Mouse (Mus musculus) c-Kit-positive CD71-negative TER-119-negative erythroid progenitor cells, embryonic 14.5 days (primary cell): Measurements from ENCODE around the gene Znrf3.
"Not testable (repeated sequence)": the region's sequence is repeated elsewhere in the genome, so short reads cannot be mapped to it uniquely, and the experiment has no call there.

Experiments used
- DNase-seq: peaks from one replicate; pipeline ENCODE4 v3.0.0-alpha.2; 2013; ENCODE audit warnings: low read depth

Znrf3 gene

DNA sequence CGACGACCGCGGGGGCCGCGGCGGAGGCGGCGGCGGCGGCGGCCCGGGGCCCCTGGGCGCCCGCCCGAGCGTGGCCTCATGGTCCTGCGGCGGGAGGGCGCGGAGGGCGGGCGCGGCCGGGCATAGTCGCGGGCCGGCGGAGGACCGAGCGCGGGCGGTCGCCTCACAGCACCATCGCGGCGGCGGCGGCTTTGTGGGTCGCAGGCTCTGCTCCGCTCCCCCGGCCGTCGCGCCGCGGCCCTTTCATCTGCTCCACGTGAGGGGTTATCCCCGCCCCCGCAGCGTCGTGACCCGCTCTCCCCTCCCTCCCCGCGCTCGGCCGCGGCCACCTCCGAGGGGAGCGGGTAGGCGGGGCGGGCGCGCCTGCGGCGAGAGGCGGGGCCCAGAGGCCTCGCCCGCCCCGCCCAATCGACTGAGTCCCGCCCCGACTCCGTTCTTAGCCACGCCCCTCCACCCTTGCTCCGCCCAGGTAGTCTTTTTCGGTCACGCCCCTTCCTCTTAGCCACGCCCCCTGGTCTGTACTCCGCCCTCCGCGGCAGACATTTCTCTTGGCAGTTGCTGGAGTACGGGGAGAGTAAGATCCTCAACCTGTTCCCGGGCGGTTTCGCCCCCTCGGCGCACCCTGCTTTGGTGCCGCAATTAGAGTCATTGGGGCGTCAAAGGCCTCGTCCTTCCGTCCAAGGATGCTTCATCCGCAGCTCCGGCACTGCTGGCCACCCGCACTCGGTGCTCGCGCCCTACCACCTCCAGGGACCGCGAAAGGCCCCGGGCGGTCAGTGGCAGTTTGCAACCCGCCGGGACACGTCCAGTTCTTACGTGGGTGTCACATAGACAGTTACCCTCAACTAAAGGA is at the start of gene Znrf3:
TSS of gene Znrf3 (minus strand) at position 249 of the 853 bp plus-strand sequence.
- DNase-seq, result peak; percentile 81

DNA sequence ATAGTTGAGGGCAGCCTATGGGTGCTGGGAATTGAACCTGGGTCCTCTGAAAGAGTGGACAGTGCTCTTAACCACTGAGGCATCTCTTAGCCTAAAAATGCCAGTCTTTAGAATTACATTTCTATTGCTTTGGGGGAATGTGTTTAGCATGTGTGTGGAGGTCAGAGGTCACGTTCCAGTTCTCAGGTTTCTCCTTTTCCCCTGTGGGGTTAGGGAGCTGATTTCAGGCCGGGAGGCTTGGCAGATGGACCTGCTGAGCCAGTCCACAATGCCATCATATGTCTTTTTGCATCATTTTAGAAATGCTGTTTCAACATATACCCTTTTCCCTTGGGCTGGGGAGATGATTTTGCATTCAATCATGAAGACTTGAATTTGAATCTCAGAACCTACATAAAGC is 49.2 kb upstream of the Znrf3 start:
- no peak for DNase-seq

DNA sequence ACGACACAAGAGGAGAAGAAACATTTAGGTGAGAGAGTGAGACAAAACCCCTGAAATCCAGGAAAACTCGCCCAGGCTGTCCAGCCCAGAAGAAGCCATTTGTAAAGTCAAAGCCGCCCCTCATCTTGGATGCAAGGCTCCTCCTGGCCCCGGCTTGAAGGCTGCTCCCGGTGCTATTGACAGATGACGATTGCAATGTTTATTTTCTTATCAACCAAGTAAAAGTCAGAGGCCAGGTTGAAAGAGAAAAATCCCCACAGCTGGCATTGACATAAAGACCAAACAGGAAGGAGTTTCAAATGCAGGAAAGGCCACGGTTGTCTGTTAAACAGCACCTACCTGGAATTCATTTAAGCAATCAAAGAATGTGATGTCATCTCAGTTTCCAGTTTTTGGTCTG is 47.3 kb upstream of the Znrf3 start:
- DNase-seq, result no peak

DNA sequence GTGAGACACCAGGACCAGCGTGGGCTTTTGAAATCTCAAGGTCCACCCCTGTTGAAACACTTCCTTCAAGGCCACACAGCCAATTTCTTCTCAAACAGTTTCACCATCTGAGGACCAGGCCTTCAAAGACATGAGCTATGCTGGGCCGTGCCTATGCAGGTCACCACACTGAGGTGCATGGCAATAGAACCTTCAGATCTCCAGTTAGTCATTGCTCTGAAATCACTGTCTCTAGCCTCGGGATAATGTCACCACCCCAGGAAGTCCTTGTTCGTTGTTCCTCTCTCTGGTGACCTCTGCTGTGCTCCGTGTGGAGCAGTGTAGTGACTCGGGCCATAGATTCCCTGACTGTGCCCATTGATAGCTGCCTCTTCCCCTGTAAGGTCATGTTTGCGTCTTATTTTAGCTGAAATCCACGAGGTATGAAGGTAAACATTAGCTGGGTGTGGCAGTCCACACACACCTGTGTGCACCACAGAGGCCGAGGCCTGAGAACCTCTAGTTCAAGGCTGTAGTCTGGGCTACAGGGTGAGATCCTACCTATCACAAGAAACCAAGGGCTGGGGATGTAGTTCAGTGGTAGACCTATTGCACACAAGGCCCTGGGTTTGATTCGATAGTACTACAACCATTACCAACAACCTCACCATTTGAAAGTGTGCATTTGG is 46.5 kb upstream of the Znrf3 start:
- no peak for DNase-seq

DNA sequence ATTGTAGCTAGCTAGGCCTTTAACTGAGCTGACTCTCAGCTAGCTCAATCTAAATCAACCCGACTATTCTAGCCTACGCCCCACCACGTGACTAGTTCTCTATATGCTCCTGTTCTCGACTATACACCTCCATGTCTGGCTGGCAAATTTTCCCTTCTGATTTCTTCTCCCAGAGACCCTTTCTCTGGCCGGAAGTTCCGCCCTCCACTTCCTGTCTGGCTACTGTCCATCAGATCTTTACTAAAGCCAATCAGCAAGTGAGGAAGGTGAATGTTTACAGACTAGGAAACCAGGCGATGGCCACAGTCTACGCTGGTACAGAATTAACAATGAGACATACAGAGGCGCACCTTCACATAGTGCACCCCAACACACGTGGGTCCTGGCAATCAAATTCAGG is 44.8 kb upstream of the Znrf3 start:
- DNase-seq, result not testable (repeated sequence)

DNA sequence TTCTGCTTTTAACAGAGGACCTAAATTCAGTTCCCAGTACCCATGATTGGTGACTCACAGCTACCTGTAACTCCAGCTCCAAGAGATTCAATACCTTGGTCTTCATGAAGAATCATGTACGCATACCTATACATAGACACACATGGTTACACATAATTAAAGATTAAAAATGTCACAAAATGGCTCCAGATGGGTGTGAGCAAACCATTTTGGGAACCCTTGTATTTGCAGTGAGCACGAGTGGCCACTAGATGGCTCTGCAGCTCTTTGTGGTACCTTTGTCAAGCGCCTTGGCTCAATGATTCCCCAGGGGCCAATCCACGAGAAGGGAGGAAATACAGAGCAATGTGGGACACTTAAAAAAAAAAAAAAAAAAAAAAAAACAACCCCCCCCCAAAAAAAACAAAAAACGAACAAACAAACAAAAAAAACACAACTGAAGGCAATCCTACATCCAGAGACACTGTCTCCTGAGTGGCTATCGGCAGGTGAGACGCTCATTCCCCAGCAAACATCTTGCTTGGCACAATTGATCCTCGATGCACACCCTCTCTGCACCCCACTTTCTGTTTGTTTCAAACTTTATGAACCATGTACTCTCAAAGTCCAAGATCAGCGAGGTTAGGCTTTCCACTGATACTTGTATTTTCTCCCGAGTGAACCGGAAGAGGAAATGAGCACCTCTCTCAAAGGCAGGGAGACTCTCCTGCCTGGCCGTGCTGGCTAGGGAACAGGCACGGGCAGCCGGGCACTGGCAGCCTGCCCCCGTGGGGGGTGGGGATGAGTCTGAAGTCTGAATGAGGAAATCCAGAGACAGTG is 40.8 kb upstream of the Znrf3 start:
- peak; percentile 89 for DNase-seq

DNA sequence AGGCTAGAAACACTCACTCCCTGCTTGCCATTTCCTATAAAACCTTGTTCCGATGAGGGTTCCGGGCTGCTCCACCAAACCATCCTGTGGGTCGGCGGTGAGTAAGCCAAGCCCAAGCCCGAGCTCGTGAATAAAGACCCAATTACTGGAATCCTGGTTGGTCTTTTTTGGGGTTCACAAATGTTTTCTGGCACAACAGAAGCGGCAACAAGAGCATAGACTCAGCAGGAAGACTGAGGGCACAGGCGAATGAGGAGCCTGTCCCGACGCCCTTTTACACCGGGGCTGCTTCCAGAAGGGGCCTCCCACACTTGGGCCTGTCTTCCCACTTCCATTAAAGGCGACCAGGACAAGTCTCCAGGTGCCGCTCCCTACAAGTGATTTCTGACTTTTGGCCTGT is 37.9 kb upstream of the Znrf3 start:
- DNase-seq, result no peak

DNA sequence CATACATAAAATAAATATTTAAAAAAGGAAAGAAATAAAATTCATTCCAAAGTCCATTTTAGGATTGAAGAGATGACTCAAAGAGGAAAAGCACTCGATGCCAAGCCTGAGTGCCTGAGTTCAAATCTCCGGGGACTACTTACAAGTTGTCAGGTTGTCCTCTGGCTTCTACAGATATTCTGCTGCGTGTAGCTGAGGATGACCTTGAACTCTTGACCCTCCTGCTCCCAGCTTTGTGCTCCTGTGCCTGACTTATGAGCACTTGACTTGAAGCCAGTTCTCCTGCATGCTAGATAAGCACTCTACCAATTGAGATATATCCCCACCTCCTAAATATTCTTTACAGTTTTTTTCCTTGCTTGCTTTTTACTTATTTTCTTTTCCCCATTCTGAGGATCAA is 34.2 kb upstream of the Znrf3 start:
- DNase-seq, result no peak

DNA sequence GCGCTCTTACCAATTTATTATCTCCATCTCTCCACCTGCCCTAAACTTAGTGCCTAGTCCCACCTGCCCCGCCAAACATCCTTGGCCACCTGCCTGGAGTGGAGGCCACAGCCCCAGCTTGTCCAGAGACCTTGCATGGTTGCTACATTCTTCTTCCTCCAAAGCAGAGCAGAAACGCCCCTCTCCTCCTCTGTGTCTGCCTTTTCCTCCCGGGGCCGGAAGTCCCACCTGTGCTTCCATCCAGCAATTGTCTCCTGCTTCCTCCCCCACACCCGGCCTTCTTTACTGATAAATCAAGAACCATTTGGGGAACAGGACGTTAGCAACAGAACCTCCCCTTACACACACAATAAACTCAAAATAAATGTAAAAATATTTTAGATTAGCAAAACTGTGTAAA is 33.5 kb upstream of the Znrf3 start:
- no peak for DNase-seq

DNA sequence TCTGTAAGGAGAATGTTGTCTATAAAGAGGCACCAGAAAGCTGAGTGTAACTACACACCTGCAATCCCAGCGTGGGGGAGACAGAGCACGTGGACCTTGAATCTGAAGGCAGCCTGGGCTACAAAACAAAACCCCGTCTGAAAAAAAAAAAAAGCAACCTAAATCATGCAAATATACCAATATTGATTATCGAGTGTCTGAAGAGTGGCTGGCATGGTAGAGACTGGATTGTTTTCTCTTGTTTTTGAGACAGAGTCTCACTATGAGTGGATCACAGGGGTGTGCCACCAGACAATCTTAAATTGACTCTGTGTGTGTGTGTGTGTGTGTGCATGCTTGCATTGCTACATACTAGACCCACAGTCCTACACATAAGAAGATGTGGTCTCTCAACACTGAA is 32.2 kb upstream of the Znrf3 start:
- no peak for DNase-seq

DNA sequence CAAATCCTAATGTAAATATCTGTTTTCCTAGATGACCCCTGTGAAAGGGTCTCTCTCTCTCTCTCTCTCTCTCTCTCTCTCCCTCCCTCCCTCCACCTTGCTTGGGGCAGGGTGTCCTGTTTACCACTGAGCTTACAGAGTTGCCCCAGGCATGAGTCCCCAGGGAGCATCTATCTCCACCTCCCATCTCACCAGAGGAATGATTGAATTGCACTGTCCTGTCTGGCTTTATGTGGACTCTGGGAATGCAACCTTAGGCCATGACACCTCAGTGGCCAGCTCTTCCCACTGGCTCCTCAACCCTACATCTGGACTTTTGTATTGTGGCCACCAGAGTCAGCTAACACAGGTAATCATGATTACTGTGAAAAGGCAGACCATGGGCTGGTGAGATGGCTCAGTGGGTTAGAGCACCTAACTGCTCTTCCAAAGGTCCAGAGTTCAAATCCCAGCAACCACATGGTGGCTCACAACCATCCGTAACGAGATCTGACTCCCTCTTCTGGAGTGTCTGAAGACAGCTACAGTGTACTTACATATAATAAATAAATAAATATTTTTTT is 31.0 kb upstream of the Znrf3 start:
- not testable (repeated sequence) for DNase-seq

DNA sequence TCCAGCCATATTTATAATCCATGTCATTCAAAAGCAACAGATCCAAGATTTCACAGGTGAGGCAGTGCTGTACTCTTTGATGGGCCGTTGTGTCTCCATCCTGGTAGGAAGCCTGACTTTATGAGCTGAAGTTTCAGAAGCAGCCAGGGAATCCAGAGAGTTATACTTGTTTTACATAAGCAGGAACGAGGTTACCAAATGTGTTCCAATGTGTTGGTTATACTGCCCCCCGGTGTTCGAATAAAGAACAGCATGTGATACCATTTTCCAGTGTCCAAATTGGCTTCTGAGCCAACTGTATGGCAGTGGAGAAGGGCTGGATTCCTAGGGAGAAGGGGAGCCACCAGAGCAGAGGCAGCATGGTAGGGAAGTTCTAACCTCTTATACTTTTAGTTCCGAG is 29.5 kb upstream of the Znrf3 start:
- peak; percentile 68 for DNase-seq

DNA sequence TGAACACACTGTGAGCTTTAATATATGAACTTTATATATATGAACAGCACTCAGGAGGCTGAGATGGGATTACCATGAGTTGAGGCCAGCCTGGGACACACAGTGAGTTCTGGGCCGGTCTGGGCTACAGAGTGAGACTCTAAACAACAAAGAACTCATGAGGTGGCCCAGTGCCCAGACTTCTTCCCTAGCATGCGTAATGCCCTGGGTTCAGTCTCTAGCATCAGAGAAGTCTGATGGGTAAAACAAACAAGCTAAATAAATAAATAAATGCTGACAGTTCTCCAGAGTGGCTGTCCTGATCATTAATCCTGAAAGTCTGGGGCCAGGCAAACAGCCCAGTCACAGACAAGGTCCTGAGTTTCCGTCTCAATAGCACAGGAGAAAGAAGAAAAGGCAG is 25.4 kb upstream of the Znrf3 start:
- no peak for DNase-seq

DNA sequence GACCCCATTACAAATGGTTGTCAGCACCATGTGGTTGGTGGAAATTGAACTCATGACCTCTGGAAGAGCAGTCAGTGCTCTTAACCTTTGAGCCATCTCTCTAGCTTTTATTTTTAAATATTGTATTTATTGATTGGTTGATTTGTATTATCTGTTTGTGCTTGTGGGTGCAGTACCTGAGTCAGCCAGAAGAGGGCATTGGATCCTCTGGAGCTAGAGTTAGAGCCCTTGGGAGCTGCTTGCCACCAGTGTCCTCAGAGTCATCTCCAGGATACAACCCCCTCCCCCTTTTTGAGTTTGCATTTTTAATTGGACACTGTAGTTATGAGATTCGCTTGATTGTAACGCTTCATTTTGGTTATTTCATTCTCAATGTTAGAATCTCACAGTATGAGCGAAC is 24.4 kb upstream of the Znrf3 start:
- DNase-seq, result peak; percentile 35

DNA sequence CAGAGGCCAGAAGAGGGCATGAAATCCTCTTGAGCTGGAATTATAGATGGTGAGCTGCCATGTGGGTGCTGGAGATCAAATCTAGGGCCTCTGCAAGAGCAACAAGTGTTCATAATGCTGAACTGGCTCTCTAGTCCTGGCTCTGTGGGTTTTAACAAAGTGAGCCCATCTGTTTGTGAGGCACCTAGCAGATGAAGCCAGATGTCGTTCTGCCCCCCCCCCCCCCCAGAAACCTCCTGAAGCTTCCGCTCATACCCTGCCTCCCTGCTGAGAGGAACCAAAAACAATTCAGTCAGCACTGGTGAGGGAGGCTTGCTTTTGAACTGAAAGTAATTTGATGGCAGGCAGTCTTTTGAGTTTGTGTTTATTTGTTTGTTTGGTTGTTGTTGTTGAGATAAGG is 23.8 kb upstream of the Znrf3 start:
- DNase-seq, result no peak

DNA sequence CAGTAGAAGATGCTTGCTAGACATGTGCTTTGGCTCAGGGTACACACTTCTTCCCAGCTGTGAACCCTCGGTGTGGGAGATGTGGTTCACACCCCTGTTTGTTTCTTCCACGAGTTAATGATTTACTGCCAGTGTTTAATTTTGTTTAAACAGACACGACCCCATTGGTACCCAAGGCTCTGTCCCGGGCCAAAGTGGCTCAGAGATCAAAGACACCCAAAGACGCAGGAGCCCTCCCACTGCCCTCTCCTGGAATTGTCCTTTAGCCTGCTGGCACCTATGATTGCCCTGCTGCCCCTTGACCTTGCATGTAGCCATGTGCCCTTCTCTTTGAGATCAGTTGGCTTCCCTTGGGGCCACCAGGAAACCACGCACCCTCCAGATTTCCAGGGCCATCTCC is 7.3 kb upstream of the Znrf3 start:
- DNase-seq, result no peak

DNA sequence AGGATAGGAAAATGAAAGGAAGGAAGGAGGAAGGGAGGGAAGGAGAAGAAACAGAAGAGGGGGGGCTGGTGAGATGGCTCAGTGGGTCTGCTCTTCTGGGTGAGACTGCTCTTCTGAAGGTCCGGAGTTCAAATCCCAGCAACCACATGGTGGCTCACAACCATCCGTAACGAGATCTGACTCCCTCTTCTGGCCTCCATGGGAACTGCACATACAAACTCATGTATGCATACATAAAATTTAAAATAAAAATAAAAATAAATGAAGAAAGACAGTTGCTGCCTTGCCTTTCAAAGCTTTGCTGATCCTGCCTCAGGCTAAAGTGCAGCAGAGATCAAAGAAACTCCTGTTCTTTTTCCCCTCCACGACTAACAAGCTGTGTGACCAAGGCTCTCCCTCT is 6.7 kb upstream of the Znrf3 start:
- no peak for DNase-seq

DNA sequence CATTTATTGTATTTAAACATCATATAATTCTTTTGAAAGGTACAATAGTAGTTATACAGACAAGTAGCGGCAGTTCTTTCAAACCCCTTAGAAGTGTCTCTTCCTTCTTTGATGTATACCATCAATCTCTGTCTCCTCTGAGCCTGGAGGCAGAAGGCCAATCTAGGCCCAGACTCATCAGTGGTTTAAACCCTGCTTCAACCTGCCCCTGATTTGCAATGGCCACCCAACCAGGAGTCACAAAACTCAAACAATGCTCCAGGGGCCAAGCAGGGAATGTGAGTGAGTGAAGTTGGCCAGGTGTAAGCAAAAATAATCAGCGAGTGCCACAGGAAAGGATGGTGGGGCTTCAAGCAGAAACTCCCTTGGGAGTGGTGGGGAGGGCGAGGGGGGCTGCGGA is 6.1 kb upstream of the Znrf3 start:
- DNase-seq, result no peak

DNA sequence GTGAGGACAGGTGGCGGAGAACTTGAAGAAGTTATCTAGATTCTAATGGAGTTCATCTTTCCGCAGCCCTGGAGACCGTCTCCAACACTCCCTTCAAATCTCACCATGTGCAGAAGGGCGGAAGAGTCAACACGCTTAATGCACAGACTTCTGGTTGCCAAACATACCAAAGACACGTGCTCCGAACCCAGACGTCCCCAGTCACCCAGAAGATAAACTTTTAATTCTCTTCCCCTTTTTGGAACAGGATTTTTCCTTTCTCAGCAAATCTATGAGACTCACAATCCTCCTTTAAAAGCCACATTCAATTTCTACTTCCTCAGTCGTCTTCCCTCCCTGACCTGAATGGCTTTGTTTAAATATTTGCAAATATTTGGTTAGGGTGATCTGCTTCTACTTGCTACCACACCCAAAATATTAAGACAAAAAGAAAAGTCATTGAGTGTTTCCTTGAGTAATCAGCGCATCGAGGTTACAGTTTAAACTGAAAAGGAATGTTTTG is 856 bp upstream of the Znrf3 start:
- DNase-seq, result no peak

DNA sequence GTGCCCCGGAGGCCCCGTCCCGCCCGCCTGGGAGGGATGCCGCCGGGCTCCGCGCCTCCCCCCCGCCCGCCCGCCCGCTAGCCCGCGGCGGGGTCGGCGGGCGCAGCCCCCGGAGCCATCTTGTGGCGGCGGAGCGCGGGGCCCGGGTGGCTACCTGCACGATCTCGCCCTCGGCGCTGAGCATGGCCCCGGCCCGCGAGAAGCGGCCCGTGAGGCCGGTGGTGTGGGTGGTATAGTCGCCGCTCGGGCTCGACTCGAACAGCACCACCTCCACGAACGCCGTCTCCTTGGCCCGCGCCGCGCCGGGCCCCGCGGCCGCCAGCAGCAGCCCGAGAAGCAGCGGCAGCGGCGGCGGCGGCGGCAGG is 431 bp downstream of the Znrf3 start:
- DNase-seq, result no peak

DNA sequence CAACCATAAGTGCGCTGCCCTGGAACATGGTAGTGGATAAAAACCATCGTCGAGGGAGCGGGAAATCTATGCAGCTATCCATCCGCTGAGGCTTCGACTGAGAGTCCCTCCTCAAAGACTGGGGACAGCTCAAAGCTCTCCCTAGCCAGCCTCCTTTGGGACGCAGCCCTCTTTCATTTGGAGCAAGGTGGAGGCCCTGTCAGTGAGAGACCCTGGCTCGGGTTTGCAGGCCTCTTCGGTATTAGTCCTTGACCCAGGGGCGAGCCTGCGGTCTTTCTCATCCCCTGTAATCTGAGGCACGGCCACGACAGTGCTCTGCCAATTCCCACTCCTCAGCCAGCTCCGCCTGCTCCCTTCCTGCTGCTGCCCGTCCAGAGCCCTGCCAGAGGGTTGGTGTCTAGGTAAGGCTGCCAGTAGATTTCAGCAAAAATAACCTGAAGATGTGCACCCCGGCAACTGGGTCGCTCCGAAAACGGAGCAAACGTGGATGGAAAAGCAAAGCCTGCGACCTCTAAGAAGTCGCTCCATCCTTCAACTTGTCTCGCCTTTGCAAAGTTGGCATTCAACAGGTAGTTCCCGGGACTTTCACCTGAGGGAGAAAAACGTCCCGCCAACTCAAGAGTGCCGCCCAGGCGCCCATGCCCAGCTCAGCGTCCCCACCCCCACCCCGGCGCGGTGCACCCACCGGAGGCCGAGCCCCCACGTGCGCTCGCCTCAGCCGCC is 975 bp downstream of the Znrf3 start:
- DNase-seq, result no peak

DNA sequence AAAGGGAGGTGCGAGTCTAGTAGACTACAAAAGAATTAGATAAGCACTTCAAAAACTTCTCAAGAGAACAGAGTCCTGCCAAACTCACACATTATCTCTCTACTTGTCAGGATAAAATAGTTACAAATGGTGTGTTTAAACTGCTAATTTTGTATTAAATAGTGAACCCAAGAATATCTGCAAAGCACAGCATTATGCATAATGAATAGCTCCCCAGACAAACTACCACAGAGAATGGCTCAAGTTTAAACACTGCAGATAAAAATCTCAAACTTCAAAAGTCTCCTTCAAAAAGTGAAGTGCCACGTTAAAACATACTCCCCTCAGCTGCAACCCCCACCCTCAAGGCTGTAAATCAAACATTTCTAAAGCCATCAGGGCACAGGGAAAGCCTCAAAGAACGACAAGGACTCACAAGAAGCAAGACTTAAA is 2.0 kb downstream of the Znrf3 start:
- DNase-seq, result no peak
